Mouse (Mus musculus) heart, embryonic 15.5 days (tissue): Measurements from ENCODE around the gene Pdgfb. TPM values are rescaled to one million over a fixed set of nuclear protein-coding genes. Genes with fewer than 3 reads are reported as not detected.
A peak's percentile ranks its signal among the peaks of the same experiment; 100 is the strongest.

Experiments
- ATAC-seq: fragments of 200-750 bp; cut with Nextera tagmentation; replicated peaks from 2 replicates; pipeline ENCODE4 v1.8.0; 2017; ENCODE audit warnings: low read depth, moderate TSS enrichment; ENCODE audit not compliant: insufficient number of reproducible peaks, insufficient read depth, low FRiP score
- H3K27ac ChIP-seq: fragments of 300-500 bp; sonication (generic); 2 replicates; pipeline ENCODE4 v1.5.1; 2015; ENCODE audit warnings: mild to moderate bottlenecking, inconsistent platforms
- H3K27me3 ChIP-seq: fragments of 300-500 bp; sonication (generic); 2 replicates; pipeline ENCODE4 v1.6.1; 2015; ENCODE audit warnings: inconsistent platforms
- H3K36me3 ChIP-seq: fragments of 300-500 bp; sonication (generic); 2 replicates; pipeline ENCODE4 v1.6.1; 2015; ENCODE audit warnings: mild to moderate bottlenecking, inconsistent platforms
- H3K4me1 ChIP-seq: fragments of 300-500 bp; sonication (generic); replicated peaks from 2 replicates; pipeline ENCODE4 v1.6.1; 2015; ENCODE audit warnings: inconsistent platforms
- H3K4me2 ChIP-seq: fragments of 300-500 bp; sonication (generic); 2 replicates; pipeline ENCODE4 v1.6.1; 2015; ENCODE audit warnings: inconsistent platforms, mild to moderate bottlenecking, moderate library complexity
- H3K4me3 ChIP-seq: fragments of 300-500 bp; sonication (generic); 2 replicates; pipeline ENCODE4 v1.5.1; 2015; ENCODE audit warnings: mild to moderate bottlenecking, inconsistent platforms
- H3K9ac ChIP-seq: fragments of 300-500 bp; sonication (generic); 2 replicates; pipeline ENCODE4 v1.6.1; 2015; ENCODE audit warnings: mild to moderate bottlenecking, inconsistent platforms
- H3K9me3 ChIP-seq: fragments of 300-500 bp; sonication (generic); replicated peaks from 2 replicates; pipeline ENCODE4 v1.6.1; 2016; ENCODE audit warnings: inconsistent platforms
- WGBS: fragments of 180-500 bp; shearing (Covaris S2); methylation state at CpG from one replicate; pipeline ENCODE4 v1.1.7; 2015; ENCODE audit warnings: mixed read lengths; 5-methylcytosine and 5-hydroxymethylcytosine counted together
- polyA plus RNA-seq: library from polyadenylated mRNA; unstranded; fragments of >200 nt; fragmentation: Nextera tagmentation; extraction: Ambion mirVana; gene quantifications from 2 replicates; pipeline ENCODE4 v1.2.1, GENCODE M21; 2015

The Pdgfb gene
- polyA plus RNA-seq, 1 experiment from 2014 or later: 3.7 TPM

- H3K9ac ChIP-seq: no peak overlapping the region
- 74% methylated on average over 7 of the region's 7 CpGs for WGBS
- no peak for ATAC-seq
Observed at GRCm38 (mm10) chr15:80034366-80034765, 19.6 kb upstream of the Pdgfb start.

GRCm38 (mm10) chr15:80031133-80031532 is 16.4 kb upstream of the Pdgfb start:
- WGBS: 84% methylated on average over 4 of the region's 4 CpGs
- H3K9ac ChIP-seq: no peak overlapping the region

More at GRCm38 (mm10) chr15:80034366-80034765, 19.6 kb upstream of the Pdgfb start:
- Histone ChIP-seq H3K36me3 (no peaks in the 10 kb centered on the region), H3K4me2 (no peak overlapping the region), H3K9me3 (no peaks in the 10 kb centered on the region), H3K4me3 (no peak overlapping the region), H3K27me3 (no peaks in the 10 kb centered on the region), H3K27ac (no peak overlapping the region), H3K4me1 (0 out of 2 replicates have a peak, but pooled peaks cover 3% of the 10 kb centered on the region)

GRCm38 (mm10) chr15:80030399-80030798 is 15.6 kb upstream of the Pdgfb start:
- Histone ChIP-seq H3K4me2 (no peak overlapping the region), H3K4me1 (peaks cover 32% of the 10 kb centered on the region), H3K27me3 (no peaks in the 10 kb centered on the region), H3K9ac (no peak overlapping the region), H3K9me3 (no peaks in the 10 kb centered on the region), H3K36me3 (no peaks in the 10 kb centered on the region), H3K27ac (no peak overlapping the region), H3K4me3 (no peak overlapping the region)
- ATAC-seq: no peak
- WGBS: 82% methylated on average over 10 of the region's 10 CpGs

More at GRCm38 (mm10) chr15:80031133-80031532, 16.4 kb upstream of the Pdgfb start:
- H3K4me2 ChIP-seq: no peak overlapping the region
- ATAC-seq: no peak
- no peak overlapping the region for H3K4me3 ChIP-seq
- H3K9me3 ChIP-seq: no peaks in the 10 kb centered on the region
- no peak overlapping the region for H3K27ac ChIP-seq
- peaks cover 25% of the 10 kb centered on the region for H3K4me1 ChIP-seq
- no peaks in the 10 kb centered on the region for H3K27me3 ChIP-seq
- H3K36me3 ChIP-seq: no peaks in the 10 kb centered on the region

DNA sequence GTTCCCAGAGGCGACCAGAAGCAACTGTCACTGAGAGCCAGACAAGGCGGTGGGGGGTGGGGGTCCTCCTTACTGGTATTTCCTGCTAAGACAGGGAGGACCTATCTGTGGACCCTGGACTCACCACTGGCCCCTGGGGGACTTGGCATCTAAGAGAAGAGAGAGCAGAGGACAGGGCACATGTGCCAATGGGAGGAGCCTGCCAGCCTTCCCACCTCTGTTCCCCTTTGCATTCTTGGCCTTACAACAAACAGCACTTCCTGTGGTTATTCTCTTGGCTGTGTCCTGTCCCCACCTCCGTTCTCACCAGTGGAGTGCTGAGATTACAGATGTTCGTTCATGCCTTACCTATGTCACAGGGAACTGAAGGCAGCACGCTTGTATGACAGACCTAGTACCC is 14.1 kb upstream of the Pdgfb start:
- H3K9me3 ChIP-seq: no peaks in the 10 kb centered on the region
- H3K27me3 ChIP-seq: no peaks in the 10 kb centered on the region
- no peaks in the 10 kb centered on the region for H3K36me3 ChIP-seq
- no peak for ATAC-seq
- no peak overlapping the region for H3K9ac ChIP-seq
- no peak overlapping the region for H3K4me3 ChIP-seq
- H3K4me1 ChIP-seq: peaks cover 45% of the 10 kb centered on the region
- 68% methylated on average over 5 of the region's 5 CpGs for WGBS
- H3K27ac ChIP-seq: no peak overlapping the region
- no peak overlapping the region for H3K4me2 ChIP-seq

- no peak overlapping the region for H3K4me2 ChIP-seq
Observed at GRCm38 (mm10) chr15:80026689-80027353, 12.0 kb upstream of the Pdgfb start.

DNA sequence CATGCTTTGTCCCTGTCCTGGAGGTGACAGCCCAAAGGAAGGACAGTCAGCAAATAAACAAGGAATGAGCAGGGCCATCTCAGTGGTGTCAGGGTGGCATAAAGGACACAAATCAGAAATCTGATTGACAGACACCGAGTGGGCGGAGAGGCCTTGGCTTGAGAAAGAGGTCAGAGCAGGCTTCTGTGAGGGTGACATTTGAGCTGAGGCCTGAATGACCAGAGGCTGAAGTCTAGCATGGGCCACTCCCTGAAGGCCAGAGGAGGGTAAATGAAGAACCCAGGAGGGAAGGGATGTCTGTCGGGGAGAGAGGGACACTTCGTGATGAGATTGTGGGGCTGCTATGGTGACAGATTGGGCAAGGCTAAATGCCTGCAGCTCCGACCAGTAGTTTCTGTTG is 11.3 kb upstream of the Pdgfb start:
- Histone ChIP-seq H3K9ac (no peak overlapping the region), H3K4me2 (no peak overlapping the region), H3K36me3 (no peaks in the 10 kb centered on the region), H3K27me3 (no peaks in the 10 kb centered on the region), H3K9me3 (no peaks in the 10 kb centered on the region), H3K4me1 (peaks cover 47% of the 10 kb centered on the region), H3K4me3 (no peak overlapping the region), H3K27ac (peak overlapping the region; percentile 69)
- ATAC-seq: no peak
- WGBS: 87% methylated on average over 5 of the region's 5 CpGs

More at GRCm38 (mm10) chr15:80026689-80027353, 12.0 kb upstream of the Pdgfb start:
- no peak overlapping the region for H3K9ac ChIP-seq
- no peaks in the 10 kb centered on the region for H3K27me3 ChIP-seq
- H3K27ac ChIP-seq: no peak overlapping the region
- H3K36me3 ChIP-seq: no peaks in the 10 kb centered on the region
- no peak for ATAC-seq
- H3K4me1 ChIP-seq: peaks cover 47% of the 10 kb centered on the region
- H3K4me3 ChIP-seq: no peak overlapping the region
- H3K9me3 ChIP-seq: no peaks in the 10 kb centered on the region
- 67% methylated on average over 14 of the region's 14 CpGs for WGBS

GRCm38 (mm10) chr15:80025615-80026014 is 10.8 kb upstream of the Pdgfb start:
- 41% methylated on average over 7 of the region's 7 CpGs for WGBS
- Histone ChIP-seq H3K9ac (no peak overlapping the region), H3K27ac (peak overlapping the region; percentile 69)

GRCm38 (mm10) chr15:80024331-80025313 is 9.8 kb upstream of the Pdgfb start:
- WGBS: 36% methylated on average over 11 of the region's 11 CpGs
- Histone ChIP-seq H3K27ac (peak overlapping the region; percentile 69), H3K4me3 (no peak overlapping the region), H3K9me3 (no peaks in the 10 kb centered on the region), H3K9ac (no peak overlapping the region), H3K27me3 (no peaks in the 10 kb centered on the region), H3K4me2 (peak overlapping the region; percentile 34), H3K36me3 (no peaks in the 10 kb centered on the region), H3K4me1 (peaks cover 47% of the 10 kb centered on the region)
- peak; percentile 81 for ATAC-seq

More at GRCm38 (mm10) chr15:80025615-80026014, 10.8 kb upstream of the Pdgfb start:
- H3K9me3 ChIP-seq: no peaks in the 10 kb centered on the region
- H3K27me3 ChIP-seq: no peaks in the 10 kb centered on the region
- H3K36me3 ChIP-seq: no peaks in the 10 kb centered on the region
- peaks cover 47% of the 10 kb centered on the region for H3K4me1 ChIP-seq
- H3K4me2 ChIP-seq: no peak overlapping the region
- no peak overlapping the region for H3K4me3 ChIP-seq
- no peak for ATAC-seq

DNA sequence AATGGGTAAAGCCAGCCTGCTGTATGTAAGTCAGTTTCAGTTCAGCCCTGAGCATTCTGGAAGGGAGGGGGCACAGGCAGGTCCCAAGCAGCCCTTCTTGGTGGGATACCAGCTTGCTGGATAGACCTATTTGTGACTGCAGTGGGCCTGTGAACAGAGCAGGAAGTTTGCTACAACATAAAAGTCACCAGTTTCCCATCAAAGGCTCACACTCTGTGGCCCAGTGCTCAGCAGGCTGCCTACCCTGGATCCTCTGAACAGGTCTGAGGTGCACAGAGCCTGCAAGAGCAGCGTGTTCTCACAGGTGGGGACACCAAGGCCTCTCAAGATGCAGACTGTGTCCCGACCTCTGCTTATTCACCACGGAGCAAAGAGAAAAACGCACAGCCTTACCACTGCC is 5.7 kb upstream of the Pdgfb start:
- 78% methylated on average over 4 of the region's 4 CpGs for WGBS

DNA sequence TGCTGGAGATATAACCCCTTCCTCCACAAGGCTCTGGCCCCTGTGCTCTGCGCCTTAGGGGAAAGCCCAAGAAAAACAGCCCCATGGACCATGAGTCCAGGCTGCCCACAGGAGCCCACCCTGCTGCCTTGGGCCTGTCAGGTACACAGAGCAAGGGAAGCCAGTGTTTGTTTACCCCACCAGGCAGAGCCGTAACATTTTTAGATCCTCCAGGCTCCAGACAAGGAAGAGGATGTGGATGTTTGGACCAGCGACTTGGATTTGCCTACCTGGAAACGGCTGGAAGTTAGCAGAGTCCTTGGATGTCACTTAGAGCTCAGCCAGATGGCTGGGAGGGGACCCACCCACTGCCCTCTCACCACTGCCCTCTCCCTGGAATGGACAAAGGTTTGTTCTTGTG is 4.8 kb upstream of the Pdgfb start:
- ATAC-seq: no peak
- no peak overlapping the region for H3K4me2 ChIP-seq
- H3K27me3 ChIP-seq: peaks cover 28% of the 10 kb centered on the region
- H3K9ac ChIP-seq: no peak overlapping the region
- no peaks in the 10 kb centered on the region for H3K9me3 ChIP-seq
- no peak overlapping the region for H3K4me3 ChIP-seq
- no peak overlapping the region for H3K27ac ChIP-seq
- H3K36me3 ChIP-seq: no peaks in the 10 kb centered on the region
- H3K4me1 ChIP-seq: peaks cover 19% of the 10 kb centered on the region
- WGBS: 49% methylated on average over 4 of the region's 4 CpGs

More for the DNA sequence above, 5.7 kb upstream of the Pdgfb start:
- Histone ChIP-seq H3K27me3 (peaks cover 19% of the 10 kb centered on the region), H3K27ac (no peak overlapping the region), H3K4me1 (peaks cover 20% of the 10 kb centered on the region), H3K4me3 (no peak overlapping the region), H3K9me3 (no peaks in the 10 kb centered on the region), H3K4me2 (no peak overlapping the region), H3K9ac (no peak overlapping the region), H3K36me3 (no peaks in the 10 kb centered on the region)
- no peak for ATAC-seq

DNA sequence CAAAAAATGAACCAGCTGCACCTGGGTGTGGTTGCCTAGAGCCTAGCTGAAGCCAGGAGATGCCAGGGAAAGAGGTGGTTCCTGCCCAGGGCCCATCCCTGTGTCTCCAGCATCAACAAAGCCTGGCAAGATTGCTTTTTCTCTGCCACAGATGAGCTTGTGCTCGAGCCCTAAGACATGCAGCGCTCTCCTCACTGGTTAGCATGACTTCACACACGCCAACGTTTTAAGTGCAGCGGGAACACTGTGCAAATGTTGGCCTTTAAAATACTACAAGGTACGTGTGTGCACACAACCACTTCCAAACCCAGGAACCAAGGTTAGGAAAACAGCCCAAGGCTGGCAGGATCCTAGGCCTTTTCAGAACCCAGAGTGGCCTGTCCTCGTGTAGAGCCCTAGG is 4.4 kb upstream of the Pdgfb start:
- Histone ChIP-seq H3K4me1 (peaks cover 19% of the 10 kb centered on the region), H3K36me3 (no peaks in the 10 kb centered on the region), H3K27me3 (peaks cover 32% of the 10 kb centered on the region), H3K27ac (no peak overlapping the region), H3K9ac (no peak overlapping the region), H3K9me3 (no peaks in the 10 kb centered on the region), H3K4me2 (no peak overlapping the region), H3K4me3 (no peak overlapping the region)
- 81% methylated on average over 7 of the region's 7 CpGs for WGBS
- no peak for ATAC-seq
